Mouse (Mus musculus) left cerebral cortex, adult 2 months (tissue): ENCODE data around the gene Sbpl. TPM values are rescaled to one million over a fixed set of nuclear protein-coding genes. Genes with fewer than 3 reads are reported as not detected.

Experiments used
- DNase-seq, 2 experiments: peaks; one replicate each; pipeline ENCODE4 v3.0.0; 2021 to 2022; ENCODE audit warnings: low spot score in 2 of 2, mixed read lengths in 1 of 2; ENCODE audit errors: extremely low spot score in 1 of 2
- H3K27ac ChIP-seq: fragments of 200-600 bp; 2 replicates; pipeline ENCODE4 v1.8.1; 2022
- H3K4me3 ChIP-seq: fragments of 200-600 bp; 2 replicates; pipeline ENCODE4 v1.8.1; 2022
- CTCF ChIP-seq: fragments of 200-600 bp; IDR thresholded peaks from 2 replicates; pipeline ENCODE4 v1.8.1; 2022; ENCODE audit warnings: antibody characterized with exemption, mild to moderate bottlenecking, moderate library complexity
- intact Hi-C: fragments of 180-260 bp; cut with DNase I; formaldehyde crosslinking; loops from one replicate; pipeline ENCODE4 v1.15.1; 2025
- long read RNA-seq, 2 experiments: library from polyadenylated mRNA; stranded (forward); transcript quantifications; one replicate each; pipeline ENCODE4 v2.0.0; 2021; ENCODE audit warnings: borderline mapping rate in 2 of 2
- total RNA-seq, 2 experiments: library from RNA; stranded (reverse); gene quantifications; 2 replicates each; pipeline ENCODE4 v1.2.3; 2021

Sbpl gene
- total RNA-seq, result not detected
- long read RNA-seq, experiment 1, result 0 reads
- long read RNA-seq, experiment 2, result 0 reads

- Histone ChIP-seq H3K27ac (no peak within 1 kb of the TSS), H3K4me3 (no peak within 1 kb of the TSS)
- no peak for DNase-seq
- no peak for TF ChIP-seq CTCF
- intact Hi-C loops, result no loop called here
These were observed at the start of gene Sbpl for GRCm38 (mm10) chr17:23955174-23955573. Gene Sbpl (minus strand): TSS chr17:23955274.

DNA sequence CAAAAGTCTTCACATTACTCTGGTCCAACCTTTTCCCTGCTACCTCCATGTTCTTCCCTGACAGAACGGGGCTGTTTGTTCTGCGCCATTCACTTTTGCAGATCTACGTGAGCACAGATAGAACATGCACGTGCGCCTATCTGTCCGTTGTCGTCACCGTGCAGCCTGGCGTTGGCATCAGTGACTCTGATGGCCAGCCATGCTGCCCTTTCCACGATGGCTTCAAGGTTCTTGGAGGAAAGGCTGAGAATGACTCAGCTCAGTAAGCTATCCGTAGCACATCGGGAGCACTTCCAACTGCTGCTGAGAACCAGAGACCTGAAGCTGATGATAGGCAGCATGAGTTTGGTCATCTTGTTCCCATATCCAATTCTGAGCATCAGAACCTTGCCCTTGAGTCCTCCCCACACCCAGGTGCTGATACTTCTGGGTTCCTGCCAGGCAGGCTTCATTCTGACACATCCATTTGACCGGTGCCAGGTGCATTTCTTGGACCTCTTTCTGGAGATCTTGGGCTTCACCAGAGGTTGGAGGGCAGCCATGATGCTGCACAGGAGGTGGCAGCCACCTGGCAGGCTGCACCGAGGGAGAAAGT, 49.1 kb upstream of the Sbpl start:
- TF ChIP-seq CTCF, result no peak
- intact Hi-C loops, result no loop called here

DNA sequence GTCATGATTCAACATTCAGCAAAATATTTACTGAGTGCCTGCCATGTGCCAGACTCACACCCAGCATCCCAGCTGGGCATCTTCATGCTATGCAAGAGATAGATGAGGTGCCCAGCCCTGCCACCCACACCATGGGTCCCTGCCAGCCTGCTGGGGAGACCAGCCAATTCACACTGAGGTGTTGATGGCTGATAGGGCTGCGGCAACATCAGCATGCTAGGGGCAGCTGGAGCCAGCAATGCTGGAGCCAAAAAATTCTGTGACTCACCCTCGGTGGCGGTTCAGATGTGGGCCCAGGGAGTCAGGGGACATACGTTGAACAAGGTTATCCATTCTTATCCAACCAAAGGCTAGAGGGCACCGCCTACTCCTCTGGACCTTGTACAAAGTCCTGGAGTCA, 45.3 kb upstream of the Sbpl start:
- intact Hi-C loops, result no loop called here
- no peak overlapping the region for H3K27ac ChIP-seq
- peak; percentile 67 to 87 for DNase-seq
- H3K4me3 ChIP-seq, result no peak overlapping the region
- TF ChIP-seq CTCF, result no peak

More for the DNA sequence above, 49.1 kb upstream of the Sbpl start:
- H3K27ac ChIP-seq, result no peak overlapping the region
- H3K4me3 ChIP-seq, result no peak overlapping the region
- DNase-seq, result no peak

DNA sequence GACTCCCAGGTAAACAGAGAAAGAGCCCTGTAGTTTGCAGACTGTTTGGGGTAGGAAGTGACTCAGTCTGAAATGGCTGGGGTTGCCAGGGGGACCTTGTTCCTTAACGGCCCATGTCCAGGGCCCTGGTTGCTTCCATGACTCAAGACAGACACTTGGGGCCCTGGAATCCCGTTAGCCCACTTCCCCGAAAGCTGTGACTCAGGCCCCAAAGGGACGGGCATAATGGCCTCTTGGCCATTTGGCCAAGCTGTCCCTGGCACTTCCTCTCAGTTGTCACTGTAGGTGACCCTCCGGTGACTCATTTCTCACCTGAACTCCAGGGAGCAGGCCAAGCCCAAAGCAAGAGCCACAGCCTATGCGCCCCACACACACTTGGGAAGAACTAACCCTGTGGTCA, 43.3 kb upstream of the Sbpl start:
- no peak for DNase-seq
- TF ChIP-seq CTCF, result no peak
- H3K27ac ChIP-seq, result no peak overlapping the region
- intact Hi-C loops, result no loop called here
- H3K4me3 ChIP-seq, result no peak overlapping the region

GRCm38 (mm10) chr17:23997901-23998300, 42.8 kb upstream of the Sbpl start, which contains the start of gene Prss22:
Gene Prss22 (minus strand): TSS chr17:23998100.
- intact Hi-C loops, result no loop called here
- DNase-seq, result no peak
- no peak within 1 kb of the TSS for H3K4me3 ChIP-seq
- H3K27ac ChIP-seq, result no peak within 1 kb of the TSS
- no peak for TF ChIP-seq CTCF

DNA sequence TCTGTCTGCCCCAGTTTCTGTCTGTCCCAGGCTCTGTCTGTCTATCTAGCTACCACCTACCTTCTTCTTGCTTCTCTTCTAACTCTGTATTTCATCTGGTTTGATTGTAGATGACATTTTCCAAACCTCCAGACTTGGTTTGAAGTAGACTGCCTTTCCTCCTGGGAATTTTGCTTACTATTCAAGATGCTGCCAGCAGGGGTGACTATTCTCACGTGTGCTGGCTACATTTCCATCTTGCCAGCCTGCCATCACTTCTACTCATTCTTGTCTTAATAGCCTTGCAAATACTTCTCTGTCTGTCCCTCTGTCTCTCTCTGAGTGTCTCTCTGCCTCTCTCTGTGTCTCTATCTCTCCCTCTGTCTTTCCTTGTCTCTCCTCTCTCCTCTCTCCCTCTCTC, 40.3 kb upstream of the Sbpl start:
- intact Hi-C loops, result no loop called here
- DNase-seq, result no peak
- TF ChIP-seq CTCF, result peak; percentile 22; the same call in 1 of the 2 replicates
- no peak overlapping the region for H3K27ac ChIP-seq
- no peak overlapping the region for H3K4me3 ChIP-seq

GRCm38 (mm10) chr17:23994667-23995066, 39.6 kb upstream of the Sbpl start:
- no peak overlapping the region for H3K4me3 ChIP-seq
- intact Hi-C loops, result no loop called here
- peak overlapping the region; percentile 42; the same call in 1 of the 2 replicates for H3K27ac ChIP-seq
- no peak for TF ChIP-seq CTCF
- DNase-seq, result no peak

GRCm38 (mm10) chr17:23993559-23994428, 38.7 kb upstream of the Sbpl start:
- peak overlapping the region; percentile 33; the same call in 1 of the 2 replicates for H3K4me3 ChIP-seq
- DNase-seq, result peak; percentile 91 to 93
- peak; percentile 67 for TF ChIP-seq CTCF
- H3K27ac ChIP-seq, result peak overlapping the region; percentile 42
- intact Hi-C loops, result loop anchor here (2.0 kb wide), 1 partner anchor 25 kb away; no protein-coding TSS in a partner anchor

- no peak for DNase-seq
- Histone ChIP-seq H3K27ac (no peak overlapping the region), H3K4me3 (no peak overlapping the region)
- no peak for TF ChIP-seq CTCF
- intact Hi-C loops, result loop anchor here (2.0 kb wide), 1 partner anchor 24 kb away; no protein-coding TSS in a partner anchor
These were observed 37.9 kb upstream of the Sbpl start for GRCm38 (mm10) chr17:23992789-23993553.

DNA sequence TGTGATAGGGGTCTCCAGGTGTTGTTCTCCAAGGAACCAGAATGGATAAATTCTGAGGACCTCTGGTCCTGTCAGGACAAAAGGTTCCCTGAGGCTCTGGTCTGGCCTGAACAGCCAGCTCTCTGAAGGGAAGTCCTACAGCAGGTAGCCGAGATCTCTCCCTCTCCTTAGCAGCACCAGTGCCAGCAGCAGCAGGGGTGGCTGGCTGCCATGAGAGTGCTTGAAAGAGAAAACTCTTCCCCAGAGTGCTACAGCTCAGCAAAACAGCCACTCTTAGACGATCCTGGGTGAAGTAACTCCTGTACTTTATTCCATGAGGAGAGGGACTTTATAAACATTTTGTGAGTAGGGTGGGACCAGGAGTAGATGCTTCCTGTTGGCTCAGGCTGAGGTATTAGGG, 34.7 kb upstream of the Sbpl start:
- intact Hi-C loops, result no loop called here
- TF ChIP-seq CTCF, result no peak
- DNase-seq, result no peak
- H3K27ac ChIP-seq, result no peak overlapping the region
- no peak overlapping the region for H3K4me3 ChIP-seq

GRCm38 (mm10) chr17:23984989-23985388, 29.9 kb upstream of the Sbpl start:
- H3K27ac ChIP-seq, result no peak overlapping the region
- no peak for DNase-seq
- TF ChIP-seq CTCF, result no peak
- intact Hi-C loops, result no loop called here
- no peak overlapping the region for H3K4me3 ChIP-seq

DNA sequence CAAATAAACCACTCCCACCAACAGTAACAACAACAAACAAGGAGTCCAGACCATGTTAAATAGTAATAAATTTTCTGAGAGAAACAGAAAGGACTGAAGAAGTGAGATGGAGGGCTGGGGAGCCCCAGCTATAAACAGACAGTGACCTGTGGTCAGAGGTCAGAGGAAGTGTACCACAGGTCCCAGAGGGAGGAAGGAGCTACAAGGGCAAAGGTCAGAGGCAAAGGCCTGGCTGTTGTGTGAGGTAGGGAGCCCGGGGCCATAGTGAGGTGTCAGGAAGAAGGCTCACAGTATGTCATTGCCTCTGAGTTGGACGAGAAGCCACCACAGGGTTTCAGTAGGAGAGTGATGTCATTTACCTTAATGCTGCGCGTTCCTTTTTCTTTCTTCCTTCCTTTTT, 27.8 kb upstream of the Sbpl start:
- DNase-seq, result no peak
- TF ChIP-seq CTCF, result no peak

More for the DNA sequence above, 27.8 kb upstream of the Sbpl start:
- H3K27ac ChIP-seq, result no peak overlapping the region
- intact Hi-C loops, result no loop called here
- H3K4me3 ChIP-seq, result no peak overlapping the region
